Mouse (Mus musculus) heart, adult 9 months (tissue): Measurements from ENCODE around the gene Gm20873.
"Not testable (repeated sequence)": the region's sequence is repeated elsewhere in the genome, so short reads cannot be mapped to it uniquely, and the experiment has no call there.

Experiments
- DNase-seq, 2 experiments: peaks; one replicate each; pipeline ENCODE4 v3.0.0; 2022; ENCODE audit warnings: low spot score in 2 of 2

The Gm20873 gene

GRCm38 (mm10) chrY:6266798-6267197 lies at the start of gene Gm20873:
Gm20873 (plus strand) TSS chrY:6267098.
- DNase-seq = not testable (repeated sequence)

DNA sequence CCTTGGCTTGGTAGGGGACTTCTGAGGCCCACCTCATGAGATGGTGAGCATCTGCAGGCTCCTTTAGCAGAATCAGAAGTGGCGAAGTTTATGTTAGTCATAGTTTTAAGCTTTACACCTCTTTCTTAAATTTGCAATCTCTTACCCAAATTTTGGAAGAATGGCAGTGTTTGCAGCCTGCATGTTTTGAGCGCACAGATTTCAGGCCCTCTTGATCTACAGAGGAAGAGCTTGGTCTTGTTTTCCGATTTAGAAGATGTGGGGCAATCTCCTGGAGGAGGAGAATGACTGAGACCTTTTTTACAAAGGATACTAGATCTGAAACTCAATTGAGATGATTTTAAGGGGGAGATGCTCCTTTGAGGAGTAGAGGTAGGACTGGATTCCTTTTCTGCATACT lies 29.0 kb upstream of the Gm20873 start, which contains the start of gene Gm21746:
Gene Gm21746, minus strand, starts transcription at position 101 of the 400 bp plus-strand sequence.
- DNase-seq = not testable (repeated sequence)
